In genomic region chr1:189761581-189762021, GRCm38 (mm10) we compare ENCODE assay signal across 9 mouse cellular contexts. TPM values are rescaled to one million over a fixed set of nuclear protein-coding genes. Genes with fewer than 3 reads are reported as not detected.
DNase-seq lines count a peak whose midpoint lies in the region; ATAC-seq and TF ChIP-seq lines count a peak whose summit lies in the region.
"Had no signal": no experiment of that assay in that cellular context is flagged by ENCODE, and none has a peak within 500 bp of the region (broad histone marks: within the 10 kb centered on the region; RNA-seq: fewer than 3 reads in every experiment).

No protein-coding gene starts in this region.

- 0 out of 2 replicates have a peak, but pooled peaks have one; percentile 23 for TF ChIP-seq EP300 in CH12.LX (IDR thresholded peaks at IDR 0.05; ENCODE audit: low read length)

- no peak for TF ChIP-seq CTCF in CH12.LX (conservative IDR thresholded peaks at IDR 0.05 in 1 of 2, IDR thresholded peaks at IDR 0.05 in 1 of 2; ENCODE audit: low read depth in 2 of 2, low read length in 2 of 2)

- WGBS in embryonic facial prominence, embryonic 14.5 days = 23% methylated on average over 6 of the region's 6 CpGs
- WGBS in embryonic facial prominence, embryonic 10.5 days = 25% methylated on average over 6 of the region's 6 CpGs

- in situ Hi-C loops in CH12.LX (cut with MboI; ENCODE audit: low pct_ligation_motif_present, low pct_unique_long_range_greater_than_20kb, low sequenced_read_pairs) = no loop called here

- H3K27ac ChIP-seq in embryonic facial prominence, embryonic 14.5 days (replicated peaks; ENCODE audit: low read depth, low read length) = 0 out of 2 replicates have a peak overlapping the region, but pooled peaks have one; percentile 15
- H3K27ac ChIP-seq in embryonic facial prominence, embryonic 10.5 days (replicated peaks) = no peak overlapping the region
- no peak overlapping the region for H3K27ac ChIP-seq in CH12.LX (ENCODE audit: insufficient read depth, low read depth)

- peak; percentile 62 for DNase-seq in embryonic facial prominence, embryonic 14.5 days (ENCODE audit: low spot score)
- no peak for DNase-seq in embryonic facial prominence, embryonic 10.5 days (ENCODE audit: low spot score)
- DNase-seq in CH12.LX (ENCODE audit: extremely low read depth) = peak; percentile 43
- peak; percentile 79 for DNase-seq in fibroblast of lung, adult 2 months (ENCODE audit: low read depth)
- DNase-seq in kidney, postnatal 36 days = peak; percentile 76 to 82
- DNase-seq in ovary, postnatal 14 days (ENCODE audit: low spot score) = no peak
- DNase-seq in cerebellum, postnatal 14 days = no peak
- DNase-seq in left cerebral cortex, adult 18-20 months (ENCODE audit: low spot score in 2 of 2) = no peak
- DNase-seq: layer of hippocampus, postnatal 36 days had no signal

- TF ChIP-seq RAD21 in CH12.LX (IDR thresholded peaks at IDR 0.05; ENCODE audit: low read depth, low read length) = no peak

- H3K4me3 ChIP-seq in embryonic facial prominence, embryonic 14.5 days (ENCODE audit: low read depth, low read length) = no peak overlapping the region
- no peak overlapping the region for H3K4me3 ChIP-seq in embryonic facial prominence, embryonic 10.5 days
- no peak overlapping the region for H3K4me3 ChIP-seq in CH12.LX (replicated peaks in 1 of 3; ENCODE audit: low read depth in 2 of 3, low read length in 2 of 3, poor library complexity in 1 of 3)

- H3K4me2 ChIP-seq in embryonic facial prominence, embryonic 14.5 days (ENCODE audit: low read depth, low read length) = no peak overlapping the region
- H3K4me2 ChIP-seq in CH12.LX (ENCODE audit: insufficient read depth, low read depth, poor library complexity, severe bottlenecking) = no peak overlapping the region

- TF ChIP-seq POLR2A in CH12.LX (IDR thresholded peaks at IDR 0.05; ENCODE audit: low read depth, low read length) = no peak

- H3K9me3 ChIP-seq in embryonic facial prominence, embryonic 14.5 days (ENCODE audit: control insufficient read depth, low read length) = no peaks in the 10 kb centered on the region
- H3K9me3 ChIP-seq in embryonic facial prominence, embryonic 10.5 days = no peaks in the 10 kb centered on the region
- H3K9me3 ChIP-seq in CH12.LX (replicated peaks; ENCODE audit: low read length) = no peaks in the 10 kb centered on the region

- H3K27me3 ChIP-seq in embryonic facial prominence, embryonic 14.5 days (replicated peaks; ENCODE audit: control insufficient read depth, insufficient read depth, low read length) = no peaks in the 10 kb centered on the region
- H3K27me3 ChIP-seq in embryonic facial prominence, embryonic 10.5 days (replicated peaks; ENCODE audit: low read depth, poor library complexity, severe bottlenecking) = no peaks in the 10 kb centered on the region
- H3K27me3 ChIP-seq in CH12.LX (replicated peaks) = no peaks in the 10 kb centered on the region

- no peaks in the 10 kb centered on the region for H3K79me2 ChIP-seq in CH12.LX (replicated peaks; ENCODE audit: control insufficient read depth, extremely low read depth, insufficient read depth, poor library complexity, severe bottlenecking)

- peak; percentile 55 for ATAC-seq in embryonic facial prominence, embryonic 14.5 days (ENCODE audit: low read depth)

- H3K4me1 ChIP-seq in embryonic facial prominence, embryonic 14.5 days (ENCODE audit: control insufficient read depth, insufficient read depth, low read length) = peaks cover 8% of the 10 kb centered on the region
- peaks cover 42% of the 10 kb centered on the region for H3K4me1 ChIP-seq in embryonic facial prominence, embryonic 10.5 days
- peaks cover 2 to 28% of the 10 kb centered on the region in 2 experiments; a peak in 2 of 4 replicates for H3K4me1 ChIP-seq in CH12.LX (ENCODE audit: control insufficient read depth in 1 of 2, insufficient read depth in 2 of 2)

- H3K36me3 ChIP-seq in embryonic facial prominence, embryonic 14.5 days (ENCODE audit: control insufficient read depth, insufficient read depth, low read length) = peaks cover 8% of the 10 kb centered on the region; the same call in 1 of the 2 replicates
- peaks cover 4% of the 10 kb centered on the region for H3K36me3 ChIP-seq in embryonic facial prominence, embryonic 10.5 days (replicated peaks)
- H3K36me3 ChIP-seq in CH12.LX (replicated peaks in 1 of 2; ENCODE audit: control insufficient read depth in 1 of 2, insufficient read depth in 1 of 2, low read length in 1 of 2) = no peaks in the 10 kb centered on the region

- dilution Hi-C loops in CH12.LX (cut with MboI; ENCODE audit: extremely low pct_ligation_motif_present, extremely low pct_unique_long_range_greater_than_20kb, low sequenced_read_pairs) = no loop called here

- no peak overlapping the region for H3K9ac ChIP-seq in embryonic facial prominence, embryonic 14.5 days (ENCODE audit: low read depth, low read length)
- no peak overlapping the region for H3K9ac ChIP-seq in CH12.LX (ENCODE audit: insufficient read depth, low read depth)

TF ChIP-seq in CH12.LX, 34 proteins besides CTCF, POLR2A, EP300 and RAD21:
- TF ChIP-seq TCF12 (IDR thresholded peaks at IDR 0.05; ENCODE audit: low read depth, low read length) = 0 out of 2 replicates have a peak, but pooled peaks have one; percentile 37
- no peak for TF ChIP-seq ETS1 (conservative IDR thresholded peaks at IDR 0.05; ENCODE audit: low read depth, low read length)

RNA-seq across cellular contexts. Expression of gene Ptpn14, which starts 33.5 kb away (rescaled TPM):
- polyA plus RNA-seq in embryonic facial prominence, embryonic 14.5 days (2014; fragmentation: Nextera tagmentation; extraction: Ambion mirVana) = 12.3 and 12.5 TPM in 2 replicates
- 6.7 TPM in 2 replicates for polyA plus RNA-seq in embryonic facial prominence, embryonic 10.5 days (2016; fragmentation: Nextera tagmentation; extraction: Ambion mirVana)
- total RNA-seq in CH12.LX (2012; rRNA removed) (under 0.01 and 0.04 TPM in 2 replicates), CH12.LX (2014; rRNA removed) (not detected in 2 replicates)
- 0.10 and 0.37 TPM in 2 replicates for polyA plus RNA-seq in CH12.LX (2012; ENCODE audit: insufficient read length, low read depth)
- 10 to 100 TPM; 12.8 to 14.8 TPM for total RNA-seq in left cerebral cortex, adult 18-20 months (2021)

Comparison
In these comparisons a context has a peak if more than half of its experiments do, and no peak if none do; other contexts are left out.
1. DNase-seq: peak in embryonic facial prominence, embryonic 14.5 days (single experiment), CH12.LX (single experiment), fibroblast of lung, adult 2 months (single experiment) and kidney, postnatal 36 days (2 of 2); none in embryonic facial prominence, embryonic 10.5 days (single experiment), ovary, postnatal 14 days (single experiment), cerebellum, postnatal 14 days (0 of 2) and left cerebral cortex, adult 18-20 months (0 of 2).